Mouse (Mus musculus) activated CD4-positive, CD25-positive, alpha-beta regulatory T cell, adult 4 months (primary cell): ENCODE measurements around the gene Nkx2-1. TPM values are rescaled to one million over a fixed set of nuclear protein-coding genes. Genes with fewer than 3 reads are reported as not detected.
"Not testable (repeated sequence)": the region's sequence is repeated elsewhere in the genome, so short reads cannot be mapped to it uniquely, and the experiment has no call there.

Experiments
- ATAC-seq: one replicate; pipeline ENCODE4 v1.8.0; 2017
- polyA plus RNA-seq, 2 experiments: library from polyadenylated mRNA; unstranded; fragments of 100-300 nt; shearing (Covaris generic); gene quantifications; one replicate each; pipeline ENCODE4 v1.2.1; 2017

Nkx2-1 gene
- polyA plus RNA-seq: not detected

DNA sequence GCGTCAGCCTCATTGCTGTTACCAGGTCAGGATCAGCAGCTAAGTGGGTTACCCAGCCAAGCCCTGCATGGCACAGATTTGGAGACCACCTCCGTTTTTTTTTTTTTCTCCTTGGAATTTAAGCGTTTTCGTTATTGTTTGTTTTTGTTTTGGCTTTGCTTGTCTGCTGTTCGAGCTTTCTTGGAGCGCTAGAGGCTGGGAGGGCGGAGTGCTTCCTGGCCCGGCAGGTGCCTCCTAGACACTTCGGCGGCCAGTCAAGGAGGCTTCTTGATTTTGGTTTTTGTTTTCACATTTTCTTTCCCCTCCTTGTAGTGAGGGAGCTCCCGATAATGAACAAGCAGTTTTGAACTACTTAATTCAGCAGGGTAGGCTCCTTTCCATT is at the start of gene Nkx2-1:
Gene Nkx2-1 (minus strand): TSS at position 25 of the 382 bp plus-strand sequence.
- no peak for ATAC-seq

DNA sequence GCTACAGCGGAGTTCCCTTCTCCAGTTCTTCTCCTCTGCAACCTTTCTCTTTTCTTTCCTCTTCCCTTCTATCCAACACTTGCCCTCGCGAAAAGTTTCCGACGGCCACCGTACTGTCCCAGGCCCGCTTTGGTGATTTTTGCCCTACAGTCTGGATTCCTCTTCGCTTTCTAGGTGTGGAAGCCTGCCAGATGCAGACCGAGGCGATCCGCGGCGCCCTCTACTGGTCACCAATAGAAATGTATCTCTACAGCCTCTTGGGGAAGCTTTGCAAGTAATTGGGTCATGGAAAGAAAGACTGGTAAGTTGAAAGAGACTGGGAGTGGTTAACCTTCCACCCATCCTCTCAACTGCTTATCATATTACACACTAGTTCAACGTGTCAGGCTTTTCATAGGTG is 4.4 kb upstream of the Nkx2-1 start:
- ATAC-seq: no peak

DNA sequence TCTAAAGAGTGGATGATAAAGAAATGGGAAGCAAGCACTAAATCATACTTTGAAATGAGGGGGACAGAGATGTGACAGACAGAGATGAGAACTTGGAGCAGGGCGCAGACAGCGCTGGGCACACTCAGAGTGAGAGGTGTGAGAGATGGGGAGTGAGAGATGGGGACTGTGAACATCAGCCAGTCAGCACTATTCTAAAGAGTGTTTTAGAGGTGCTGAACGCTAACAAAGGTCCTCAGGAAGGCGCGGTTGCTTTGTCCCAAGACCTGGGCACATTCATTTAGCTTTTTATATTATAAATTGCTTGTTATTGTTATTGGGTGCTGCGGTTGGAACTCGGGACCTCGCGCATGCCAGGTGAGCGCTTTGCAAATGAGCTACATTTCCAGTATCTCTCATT is 3.9 kb upstream of the Nkx2-1 start:
- ATAC-seq: no peak

GRCm38 (mm10) chr12:56538601-56539000 is 1.9 kb upstream of the Nkx2-1 start:
- no peak for ATAC-seq

- ATAC-seq: no peak
Measured at GRCm38 (mm10) chr12:56537931-56538330, 1.2 kb upstream of the Nkx2-1 start.

GRCm38 (mm10) chr12:56537342-56537741 is 634 bp upstream of the Nkx2-1 start:
- no peak for ATAC-seq

GRCm38 (mm10) chr12:56536174-56536883 is 379 bp downstream of the Nkx2-1 start:
- ATAC-seq: no peak

- ATAC-seq: no peak
Measured at GRCm38 (mm10) chr12:56535411-56536173, 1.1 kb downstream of the Nkx2-1 start.

DNA sequence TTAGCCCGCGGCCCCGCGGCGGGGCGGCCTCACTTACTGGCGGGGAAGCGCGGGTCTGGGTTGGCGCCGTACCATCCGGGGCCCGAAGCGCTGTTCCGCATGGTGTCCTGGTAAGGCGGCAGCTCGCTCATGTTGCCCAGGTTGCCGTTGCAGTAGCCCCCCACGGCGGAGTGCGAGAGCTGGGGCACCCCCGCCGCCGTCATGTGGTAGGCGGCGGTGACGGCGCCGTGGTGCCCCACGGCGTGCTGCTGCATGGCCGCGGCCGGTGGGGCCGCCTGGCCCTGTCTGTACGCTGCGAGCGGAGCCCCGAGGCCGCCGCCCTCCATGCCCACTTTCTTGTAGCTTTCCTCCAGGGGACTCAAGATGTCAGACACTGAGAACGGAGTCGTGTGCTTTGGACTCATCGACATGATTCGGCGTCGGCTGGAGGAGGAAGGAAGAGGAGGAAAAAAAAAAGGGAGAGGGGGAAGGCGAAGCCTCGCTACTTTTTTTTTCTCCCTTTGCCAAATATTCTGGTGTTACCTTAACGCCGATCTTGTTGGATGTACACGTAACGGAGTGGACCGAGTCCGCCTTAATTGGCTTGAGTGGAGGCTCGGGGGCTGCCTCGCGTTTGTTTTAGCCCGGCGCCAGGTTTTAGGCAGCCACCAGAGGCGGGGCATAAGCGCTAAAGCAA is 1.9 kb downstream of the Nkx2-1 start:
- no peak for ATAC-seq

DNA sequence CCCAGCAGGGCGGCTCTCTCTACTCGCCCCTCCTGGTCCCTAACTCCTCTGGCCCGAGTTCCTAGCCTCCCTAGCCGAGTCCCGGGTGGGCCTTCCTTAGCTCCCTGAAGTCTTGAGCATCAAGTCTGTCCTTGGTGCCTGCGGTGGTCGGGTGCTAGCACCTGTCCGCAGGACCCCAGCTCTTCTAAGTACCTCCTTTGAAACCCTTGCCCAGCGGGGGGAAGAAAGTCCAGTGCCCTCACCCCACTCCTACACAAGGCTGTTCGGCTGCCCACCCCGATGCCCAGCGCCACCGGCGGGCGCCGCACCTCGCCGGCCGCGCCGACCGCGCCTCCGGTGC is 2.4 kb downstream of the Nkx2-1 start:
- no peak for ATAC-seq

- ATAC-seq: no peak
Measured at GRCm38 (mm10) chr12:56533501-56534310, 3.0 kb downstream of the Nkx2-1 start.

- no peak for ATAC-seq
Measured at GRCm38 (mm10) chr12:56532986-56533495, 3.7 kb downstream of the Nkx2-1 start.

DNA sequence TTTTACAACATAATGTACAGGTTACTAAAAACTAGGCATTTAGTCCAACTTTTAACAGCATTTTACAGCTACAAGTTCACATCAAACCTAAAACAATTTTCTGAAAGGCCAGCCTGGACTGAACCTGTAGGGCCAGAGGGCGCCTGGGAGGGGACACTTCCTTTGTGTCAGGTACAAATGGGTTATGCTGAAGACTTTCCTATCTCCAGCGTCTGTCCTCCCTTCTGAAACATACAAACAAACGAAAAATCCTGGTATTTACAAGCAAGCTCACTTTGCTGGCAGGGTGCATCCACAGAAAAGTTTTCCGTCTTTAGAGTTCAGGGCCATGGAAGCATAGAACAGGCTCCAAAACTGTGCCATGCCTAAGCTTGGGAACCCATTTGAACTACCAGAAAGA is 4.6 kb downstream of the Nkx2-1 start:
- no peak for ATAC-seq

DNA sequence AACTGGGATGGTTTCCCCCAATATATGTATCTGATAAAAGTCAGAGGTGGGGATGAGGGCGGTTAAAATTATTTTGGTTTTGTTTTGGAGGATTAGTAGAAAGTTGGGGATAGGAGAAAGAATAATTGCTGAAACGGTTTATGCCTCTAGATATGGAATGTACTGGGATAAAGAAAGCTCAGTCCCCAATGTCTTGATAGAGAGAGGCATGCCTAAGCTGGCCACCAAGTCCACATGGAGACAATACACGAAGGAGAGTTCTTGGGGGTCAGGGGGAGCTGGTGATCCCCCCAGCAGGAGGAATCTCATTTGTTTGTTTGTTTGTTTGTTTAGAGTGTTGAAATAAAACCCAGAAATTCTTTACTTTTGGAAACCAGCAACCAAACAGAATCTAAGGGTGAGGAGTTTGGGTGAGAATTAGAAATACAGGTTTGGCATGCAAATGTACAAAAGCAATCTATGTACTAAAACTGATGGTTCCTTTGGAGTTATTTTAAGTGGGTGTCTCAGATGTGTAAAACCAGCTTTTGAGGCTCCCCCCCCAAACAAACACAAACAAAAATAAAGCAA is 5.6 kb downstream of the Nkx2-1 start:
- no peak for ATAC-seq

DNA sequence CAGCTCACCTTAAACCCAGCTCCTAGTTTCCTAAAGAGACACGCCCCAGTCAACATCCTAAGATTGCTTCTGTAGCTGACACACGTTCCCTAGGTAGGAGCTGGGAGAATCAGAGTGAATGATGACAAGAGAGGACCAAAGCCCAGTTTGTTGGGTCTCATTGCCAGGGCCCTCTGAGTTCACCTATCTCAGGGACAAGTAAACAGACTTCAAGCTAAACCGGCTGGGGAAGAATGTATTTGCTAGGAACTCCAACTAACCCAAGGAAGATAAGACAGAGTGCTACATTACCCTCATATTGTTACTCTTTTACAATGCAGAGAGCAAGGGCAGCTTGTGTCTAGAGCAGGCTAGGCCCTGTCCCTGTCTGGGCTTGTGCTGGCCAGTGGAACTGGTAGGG is 6.8 kb downstream of the Nkx2-1 start:
- no peak for ATAC-seq

- no peak for ATAC-seq
Measured at GRCm38 (mm10) chr12:56528881-56529681, 7.6 kb downstream of the Nkx2-1 start.

- ATAC-seq: no peak
Measured at GRCm38 (mm10) chr12:56528034-56528570, 8.6 kb downstream of the Nkx2-1 start.

- ATAC-seq: no peak
Measured at GRCm38 (mm10) chr12:56527071-56527470, 9.6 kb downstream of the Nkx2-1 start.

DNA sequence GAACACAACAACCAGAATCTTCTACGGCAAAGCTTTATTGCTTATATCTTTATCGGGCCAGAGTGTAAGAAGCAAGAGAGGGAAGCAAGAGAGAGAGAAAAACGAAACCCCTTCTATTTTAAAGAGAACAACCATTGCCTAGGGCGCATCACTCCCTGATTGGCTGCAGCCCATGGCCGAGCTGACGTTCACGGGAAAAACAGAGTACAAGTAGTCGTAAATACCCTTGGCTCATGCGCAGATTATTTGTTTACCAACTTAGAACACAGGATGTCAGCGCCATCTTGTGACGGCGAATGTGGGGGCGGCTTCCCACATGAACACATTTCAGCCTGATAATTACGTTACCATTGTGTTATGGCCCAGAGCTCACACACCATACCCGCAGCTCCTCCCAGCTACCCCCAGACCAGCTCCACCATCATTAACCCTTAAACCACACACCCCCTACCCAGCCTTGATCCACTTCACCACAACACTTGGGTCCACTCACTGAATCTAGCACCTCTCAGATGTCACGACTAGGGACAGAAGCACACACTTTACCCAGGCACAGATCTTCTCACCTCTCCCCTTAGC is 11.4 kb downstream of the Nkx2-1 start:
- not testable (repeated sequence) for ATAC-seq

DNA sequence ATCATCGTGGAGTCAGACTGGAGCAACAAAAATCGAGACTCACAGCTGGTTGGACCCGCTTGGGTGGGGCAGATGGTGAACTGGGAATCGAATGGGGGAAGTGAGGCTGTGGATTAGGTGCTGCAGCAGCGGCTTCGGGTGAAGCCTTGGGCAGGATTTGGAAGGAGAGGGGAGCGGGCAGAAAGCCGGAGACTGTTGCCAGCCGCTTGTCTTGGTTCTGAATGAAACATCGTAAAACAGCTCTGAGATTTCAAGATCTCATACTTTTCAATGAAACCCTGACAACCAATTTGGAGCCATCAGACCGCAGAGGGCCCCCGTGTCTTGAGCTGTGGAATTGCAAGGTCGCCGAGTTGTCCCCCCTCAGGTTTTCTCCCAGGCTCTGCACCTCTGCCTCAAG is 12.5 kb downstream of the Nkx2-1 start:
- ATAC-seq: no peak

- no peak for ATAC-seq
Measured at GRCm38 (mm10) chr12:56522191-56522590, 14.5 kb downstream of the Nkx2-1 start.
